Comparison of ENCODE assay signal across 25 mouse cellular contexts in genomic region chr6:53577776-53578175, GRCm38 (mm10).
DNase-seq lines count a peak whose midpoint lies in the region; ATAC-seq and TF ChIP-seq lines count a peak whose summit lies in the region.
"Had no signal": no experiment of that assay in that cellular context is flagged by ENCODE, and none has a peak within 500 bp of the region (broad histone marks: within the 10 kb centered on the region; RNA-seq: fewer than 3 reads in every experiment).

No protein-coding gene starts in this region.

- ATAC-seq in forebrain, embryonic 14.5 days, result no peak
- ATAC-seq in heart, embryonic 11.5 days (replicated peaks; ENCODE audit: insufficient number of reproducible peaks, low FRiP score, low TSS enrichment), result no peak
- no peak for ATAC-seq in lung, embryonic 14.5 days (ENCODE audit: insufficient read depth)
- ATAC-seq: activated CD4-positive, CD25-positive, alpha-beta regulatory T cell, adult 4 months; forebrain, embryonic 16.5 days; hindbrain, postnatal 0 days; inflammation-experienced regulatory T-cells, adult 6 months had no signal

- no peak overlapping the region for H3K4me2 ChIP-seq in forebrain, embryonic 14.5 days (ENCODE audit: low read length)
- H3K4me2 ChIP-seq in heart, embryonic 11.5 days, result no peak overlapping the region
- no peak overlapping the region for H3K4me2 ChIP-seq in lung, embryonic 14.5 days
- H3K4me2 ChIP-seq: embryonic facial prominence, embryonic 12.5 days; embryonic facial prominence, embryonic 15.5 days; forebrain, embryonic 12.5 days; heart, embryonic 13.5 days; hindbrain, embryonic 14.5 days had no signal

- H3K4me1 ChIP-seq in forebrain, embryonic 10.5 days, result peaks cover 64% of the 10 kb centered on the region
- H3K4me1 ChIP-seq in forebrain, embryonic 14.5 days (ENCODE audit: control insufficient read depth, insufficient read depth, low read length), result peaks cover 7% of the 10 kb centered on the region
- H3K4me1 ChIP-seq in heart, embryonic 11.5 days (ENCODE audit: control insufficient read depth, insufficient read depth, low read length), result peaks cover 11% of the 10 kb centered on the region
- H3K4me1 ChIP-seq in lung, embryonic 14.5 days (ENCODE audit: insufficient read depth), result peaks cover 6% of the 10 kb centered on the region
- peaks cover 2% of the 10 kb centered on the region; the same call in 1 of the 2 replicates for H3K4me1 ChIP-seq in lung, adult 2 months (ENCODE audit: control insufficient read depth, insufficient read depth, low read length)
- peaks cover 73% of the 10 kb centered on the region for H3K4me1 ChIP-seq in embryonic facial prominence, embryonic 10.5 days

- DNase-seq in forebrain, embryonic 10.5 days (ENCODE audit: extremely low spot score, low spot score), result no peak
- DNase-seq in forebrain, embryonic 14.5 days (ENCODE audit: low spot score), result no peak
- DNase-seq in heart, adult 11 months, result peak; percentile 88
- peak; percentile 23 for DNase-seq in lung, embryonic 14.5 days
- no peak for DNase-seq in lung, adult 2 months
- no peak for DNase-seq in embryonic facial prominence, embryonic 10.5 days (ENCODE audit: low spot score)
- DNase-seq: adrenal gland, adult 8-10 months; adrenal gland, postnatal 25 days; cerebellum, adult 11-12 months; cerebellum, adult 8-10 months; cerebellum, postnatal 14 days; gastrocnemius, postnatal 14 days; heart, adult 18-20 months; heart, postnatal 14 days; heart, postnatal 4 days had no signal

- H3K27ac ChIP-seq in forebrain, embryonic 10.5 days, result 0 out of 2 replicates have a peak overlapping the region, but pooled peaks have one; percentile 30
- H3K27ac ChIP-seq in forebrain, embryonic 14.5 days (ENCODE audit: low read depth, low read length), result no peak overlapping the region
- no peak overlapping the region for H3K27ac ChIP-seq in heart, embryonic 11.5 days (ENCODE audit: low read depth, low read length)
- no peak overlapping the region for H3K27ac ChIP-seq in lung, embryonic 14.5 days (ENCODE audit: low read depth)
- peak overlapping the region; percentile 35; the same call in 1 of the 2 replicates for H3K27ac ChIP-seq in embryonic facial prominence, embryonic 10.5 days (replicated peaks)
- H3K27ac ChIP-seq: embryonic facial prominence, embryonic 12.5 days; embryonic facial prominence, embryonic 15.5 days; forebrain, embryonic 12.5 days; heart, embryonic 13.5 days; hindbrain, embryonic 14.5 days; hindbrain, postnatal 0 days had no signal

- no peak for TF ChIP-seq CTCF in lung, embryonic 14.5 days (IDR thresholded peaks at IDR 0.05; ENCODE audit: low read depth)
- TF ChIP-seq CTCF in lung, adult 2 months (IDR thresholded peaks at IDR 0.05; ENCODE audit: insufficient read depth, low read length), result no peak

- no peak overlapping the region for H3K4me3 ChIP-seq in forebrain, embryonic 10.5 days
- no peak overlapping the region for H3K4me3 ChIP-seq in forebrain, embryonic 14.5 days (ENCODE audit: low read depth, low read length)
- no peak overlapping the region for H3K4me3 ChIP-seq in heart, embryonic 11.5 days (ENCODE audit: low read depth, low read length)
- H3K4me3 ChIP-seq in lung, embryonic 14.5 days (ENCODE audit: low read depth, low read length), result no peak overlapping the region
- no peak overlapping the region for H3K4me3 ChIP-seq in lung, adult 2 months (replicated peaks; ENCODE audit: extremely low read depth, low read depth, low read length)
- H3K4me3 ChIP-seq in embryonic facial prominence, embryonic 10.5 days, result no peak overlapping the region
- H3K4me3 ChIP-seq: embryonic facial prominence, embryonic 12.5 days; embryonic facial prominence, embryonic 15.5 days; forebrain, embryonic 12.5 days; heart, embryonic 13.5 days had no signal

- no peaks in the 10 kb centered on the region for H3K9me3 ChIP-seq in forebrain, embryonic 10.5 days
- H3K9me3 ChIP-seq in forebrain, embryonic 14.5 days (replicated peaks; ENCODE audit: control insufficient read depth, low read length), result no peaks in the 10 kb centered on the region
- H3K9me3 ChIP-seq in heart, embryonic 11.5 days (replicated peaks; ENCODE audit: control insufficient read depth, low read length), result no peaks in the 10 kb centered on the region
- H3K9me3 ChIP-seq in lung, embryonic 14.5 days (ENCODE audit: low read depth, low read length), result no peaks in the 10 kb centered on the region
- no peaks in the 10 kb centered on the region for H3K9me3 ChIP-seq in embryonic facial prominence, embryonic 10.5 days
- H3K9me3 ChIP-seq: embryonic facial prominence, embryonic 12.5 days; embryonic facial prominence, embryonic 15.5 days; forebrain, embryonic 12.5 days; heart, embryonic 13.5 days had no signal

- 73% methylated on average over 3 of the region's 3 CpGs for WGBS in forebrain, embryonic 10.5 days
- 77% methylated on average over 3 of the region's 3 CpGs for WGBS in forebrain, embryonic 14.5 days
- WGBS in heart, embryonic 11.5 days (ENCODE audit: insufficient replicate concordance), result 69% methylated on average over 3 of the region's 3 CpGs
- WGBS in lung, embryonic 14.5 days, result 56% methylated on average over 3 of the region's 3 CpGs
- 86% methylated on average over 3 of the region's 3 CpGs for WGBS in lung, adult 2 months
- 60% methylated on average over 3 of the region's 3 CpGs for whole genome bisulfite sequencing in embryonic facial prominence, embryonic 10.5 days

- H3K36me3 ChIP-seq in forebrain, embryonic 10.5 days (replicated peaks), result no peaks in the 10 kb centered on the region
- H3K36me3 ChIP-seq in forebrain, embryonic 14.5 days (ENCODE audit: control insufficient read depth, insufficient read depth, low read length), result no peaks in the 10 kb centered on the region
- H3K36me3 ChIP-seq in heart, embryonic 11.5 days (ENCODE audit: control insufficient read depth, insufficient read depth, low read length), result no peaks in the 10 kb centered on the region
- H3K36me3 ChIP-seq in lung, embryonic 14.5 days (ENCODE audit: insufficient read depth), result no peaks in the 10 kb centered on the region
- H3K36me3 ChIP-seq in embryonic facial prominence, embryonic 10.5 days (replicated peaks), result no peaks in the 10 kb centered on the region
- H3K36me3 ChIP-seq: embryonic facial prominence, embryonic 12.5 days; embryonic facial prominence, embryonic 15.5 days; forebrain, embryonic 12.5 days had no signal

- H3K27me3 ChIP-seq in forebrain, embryonic 10.5 days (ENCODE audit: poor library complexity, severe bottlenecking), result no peaks in the 10 kb centered on the region
- H3K27me3 ChIP-seq in forebrain, embryonic 14.5 days (replicated peaks; ENCODE audit: control insufficient read depth, insufficient read depth, low read length), result no peaks in the 10 kb centered on the region
- no peaks in the 10 kb centered on the region for H3K27me3 ChIP-seq in heart, embryonic 11.5 days (ENCODE audit: control insufficient read depth, insufficient read depth, low read length)
- no peaks in the 10 kb centered on the region for H3K27me3 ChIP-seq in lung, embryonic 14.5 days (ENCODE audit: insufficient read depth, low read length)
- peaks cover 8% of the 10 kb centered on the region; the same call in 1 of the 2 replicates for H3K27me3 ChIP-seq in embryonic facial prominence, embryonic 10.5 days (replicated peaks; ENCODE audit: low read depth, poor library complexity, severe bottlenecking)
- H3K27me3 ChIP-seq: embryonic facial prominence, embryonic 12.5 days; forebrain, embryonic 12.5 days; heart, embryonic 13.5 days had no signal

- no peak overlapping the region for H3K9ac ChIP-seq in forebrain, embryonic 14.5 days (ENCODE audit: low read length)
- no peak overlapping the region for H3K9ac ChIP-seq in heart, embryonic 11.5 days (ENCODE audit: low read depth, low read length)
- no peak overlapping the region for H3K9ac ChIP-seq in lung, embryonic 14.5 days
- H3K9ac ChIP-seq: embryonic facial prominence, embryonic 12.5 days; embryonic facial prominence, embryonic 15.5 days; forebrain, embryonic 12.5 days; hindbrain, embryonic 14.5 days had no signal

- TF ChIP-seq POLR2A in lung, adult 2 months (IDR thresholded peaks at IDR 0.05; ENCODE audit: borderline replicate concordance, extremely low read depth, low read depth, low read length), result no peak

Comparison
In these comparisons a context has a peak if more than half of its experiments do, and no peak if none do; other contexts are left out.
1. DNase-seq: peak in heart, adult 11 months (single experiment) and lung, embryonic 14.5 days (single experiment); none in forebrain, embryonic 10.5 days (single experiment), forebrain, embryonic 14.5 days (single experiment), lung, adult 2 months (single experiment) and embryonic facial prominence, embryonic 10.5 days (single experiment).
2. H3K27ac ChIP-seq: peak in forebrain, embryonic 10.5 days (single experiment) and embryonic facial prominence, embryonic 10.5 days (single experiment); none in forebrain, embryonic 14.5 days (single experiment), heart, embryonic 11.5 days (single experiment) and lung, embryonic 14.5 days (single experiment).